Mouse (Mus musculus) midbrain, embryonic 11.5 days (tissue): ENCODE results near the gene Zmiz1. TPM values are rescaled to one million over a fixed set of nuclear protein-coding genes. Genes with fewer than 3 reads are reported as not detected.
A peak's percentile ranks its signal among the peaks of the same experiment; 100 is the strongest.

Source experiments
- ATAC-seq: fragments of 200-750 bp; cut with Nextera tagmentation; 2 replicates; pipeline ENCODE4 v1.8.0; 2017; ENCODE audit warnings: moderate TSS enrichment, moderate library complexity; ENCODE audit not compliant: low FRiP score
- DNase-seq: peaks from one replicate; pipeline ENCODE4 v3.0.0; 2015; ENCODE audit warnings: low spot score; ENCODE audit errors: missing footprints
- H3K27ac ChIP-seq: fragments of 300-500 bp; sonication (generic); 2 replicates; pipeline ENCODE4 v1.5.1; 2014; ENCODE audit warnings: low read depth, low read length
- H3K27me3 ChIP-seq: fragments of 300-500 bp; sonication (generic); 2 replicates; pipeline ENCODE4 v1.6.1; 2014; ENCODE audit warnings: mild to moderate bottlenecking, low read length, moderate library complexity, mixed read lengths; ENCODE audit not compliant: control insufficient read depth, insufficient read depth
- H3K36me3 ChIP-seq: fragments of 300-500 bp; sonication (generic); 2 replicates; pipeline ENCODE4 v1.6.1; 2014; ENCODE audit warnings: mild to moderate bottlenecking, low read length, moderate library complexity, mixed read lengths; ENCODE audit not compliant: control insufficient read depth, insufficient read depth
- H3K4me1 ChIP-seq: fragments of 300-500 bp; sonication (generic); 2 replicates; pipeline ENCODE4 v1.6.1; 2014; ENCODE audit warnings: low read length; ENCODE audit not compliant: control insufficient read depth, insufficient read depth
- H3K4me2 ChIP-seq: fragments of 300-500 bp; sonication (generic); 2 replicates; pipeline ENCODE4 v1.6.1; 2014; ENCODE audit warnings: mild to moderate bottlenecking, moderate library complexity
- H3K4me3 ChIP-seq: fragments of 300-500 bp; sonication (generic); 2 replicates; pipeline ENCODE4 v1.5.1; 2014; ENCODE audit warnings: low read depth, low read length
- H3K9ac ChIP-seq: fragments of 300-500 bp; sonication (generic); 2 replicates; pipeline ENCODE4 v1.6.1; 2014; ENCODE audit warnings: low read length
- H3K9me3 ChIP-seq: fragments of 300-500 bp; sonication (generic); 2 replicates; pipeline ENCODE4 v1.6.1; 2016; ENCODE audit warnings: low read length; ENCODE audit not compliant: control insufficient read depth
- WGBS: fragments of 180-500 bp; shearing (Covaris S2); extraction: QIAGEN DNeasy Blood & Tissue Kit; methylation state at CpG from one replicate; pipeline ENCODE4 v1.1.7; 2014; 5-methylcytosine and 5-hydroxymethylcytosine counted together
- polyA plus RNA-seq: library from polyadenylated mRNA; unstranded; fragments of >200 nt; fragmentation: Nextera tagmentation; extraction: Ambion mirVana; gene quantifications from 2 replicates; pipeline ENCODE4 v1.2.1, GENCODE M21; 2014

Gene Zmiz1
- polyA plus RNA-seq, 1 experiment from 2014 or later: 51.5 TPM

DNA sequence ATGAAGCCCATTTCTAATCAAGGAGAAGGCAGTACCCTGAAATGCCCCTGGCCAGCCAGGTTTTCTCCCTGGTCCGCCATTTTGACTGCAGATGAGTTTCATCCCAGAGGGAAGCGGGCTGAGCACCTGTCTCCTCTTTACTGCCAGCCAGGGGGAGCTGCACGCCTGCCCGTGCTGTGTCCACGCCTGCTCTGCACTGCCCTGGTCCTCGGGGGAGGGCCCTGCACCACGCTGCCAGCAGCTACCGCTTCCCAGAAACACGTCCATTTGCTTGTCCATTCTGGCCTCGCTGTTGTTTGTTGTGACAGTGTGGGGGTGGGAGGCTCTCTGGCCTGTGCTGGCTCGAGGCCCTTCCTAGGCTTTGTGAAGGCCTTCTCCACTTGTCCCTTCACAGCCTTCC, 201.7 kb downstream of the Zmiz1 start:
- ATAC-seq (no peak), DNase-seq (no peak)
- WGBS: 71% methylated on average over 11 of the region's 11 CpGs
- H3K9ac ChIP-seq: no peak overlapping the region
- no peaks in the 10 kb centered on the region for H3K4me1 ChIP-seq
- H3K4me3 ChIP-seq: no peak overlapping the region
- H3K36me3 ChIP-seq: peaks cover 58% of the 10 kb centered on the region
- no peaks in the 10 kb centered on the region for H3K27me3 ChIP-seq
- H3K4me2 ChIP-seq: no peak overlapping the region
- no peak overlapping the region for H3K27ac ChIP-seq
- no peaks in the 10 kb centered on the region for H3K9me3 ChIP-seq

DNA sequence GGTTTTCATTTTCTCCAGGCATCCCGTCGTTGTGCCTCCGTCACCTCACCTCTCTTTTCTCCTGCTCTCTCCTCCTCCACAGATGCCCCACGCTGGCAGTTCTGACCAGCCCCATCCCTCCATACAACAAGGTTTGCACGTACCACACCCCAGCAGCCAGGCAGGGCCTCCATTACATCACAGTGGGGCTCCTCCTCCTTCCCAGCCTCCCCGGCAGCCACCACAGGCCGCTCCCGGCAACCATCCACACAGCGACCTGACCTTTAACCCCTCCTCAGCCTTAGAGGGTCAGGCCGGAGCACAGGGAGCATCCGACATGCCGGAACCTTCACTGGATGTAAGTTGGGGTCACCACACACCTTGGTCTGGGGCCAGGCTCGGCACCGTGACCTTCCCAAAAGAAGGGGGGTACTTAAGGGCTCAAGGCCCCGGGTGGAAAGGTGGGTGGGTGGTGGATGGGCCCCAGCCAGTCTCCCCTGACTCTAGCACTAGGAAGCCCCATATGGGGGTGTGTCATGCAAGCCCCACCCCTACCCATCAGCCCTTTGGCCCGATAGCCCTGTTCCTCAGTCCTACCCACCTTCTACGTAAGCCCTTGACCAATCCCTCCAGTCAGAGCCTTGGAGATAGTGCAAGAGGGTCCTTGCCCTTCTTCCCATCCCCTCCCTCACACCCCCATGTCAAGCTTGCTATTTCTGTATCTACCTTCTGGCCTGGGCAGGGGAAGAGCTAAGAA, 202.4 kb downstream of the Zmiz1 start:
- no peak for ATAC-seq
- Histone ChIP-seq H3K9me3 (no peaks in the 10 kb centered on the region), H3K4me1 (no peaks in the 10 kb centered on the region), H3K4me3 (no peak overlapping the region), H3K27me3 (no peaks in the 10 kb centered on the region), H3K4me2 (no peak overlapping the region), H3K27ac (no peak overlapping the region), H3K36me3 (peaks cover 55% of the 10 kb centered on the region), H3K9ac (no peak overlapping the region)
- no peak for DNase-seq
- WGBS: 74% methylated on average over 17 of the region's 17 CpGs

DNA sequence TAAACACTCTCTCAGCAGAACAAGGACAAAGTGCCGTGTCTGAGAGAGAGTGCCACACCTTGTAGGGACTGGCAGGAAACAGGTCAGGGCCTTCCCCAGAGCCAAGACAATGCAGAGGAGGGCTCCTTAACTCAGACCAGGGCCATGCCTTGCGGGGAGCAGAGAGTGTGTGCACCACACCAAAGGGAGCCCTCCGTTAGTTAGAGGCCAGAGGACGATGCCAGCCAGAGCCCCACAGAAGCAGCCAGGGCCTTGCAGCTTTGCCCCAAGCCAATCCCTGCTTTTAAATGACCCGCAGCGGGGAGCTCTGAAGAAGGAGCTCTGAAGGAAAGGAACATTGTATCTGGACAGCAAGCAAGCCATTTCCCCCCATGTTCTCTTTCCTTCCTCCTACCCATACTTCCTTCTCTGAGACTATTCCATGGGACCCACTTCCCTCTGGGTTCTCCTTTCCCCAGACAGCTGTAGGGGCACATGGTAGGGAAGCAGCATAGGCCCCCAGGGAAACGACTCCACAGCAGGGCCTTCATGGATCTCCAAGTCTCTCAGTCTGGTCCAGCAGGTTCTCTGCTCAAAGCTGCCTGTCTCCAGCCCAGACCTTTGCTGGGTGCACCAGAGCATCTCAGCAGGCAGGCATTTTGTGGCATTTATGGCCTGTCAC, 204.8 kb downstream of the Zmiz1 start:
- Histone ChIP-seq H3K4me3 (no peak overlapping the region), H3K4me2 (no peak overlapping the region), H3K27ac (no peak overlapping the region), H3K4me1 (no peaks in the 10 kb centered on the region), H3K27me3 (no peaks in the 10 kb centered on the region), H3K9ac (no peak overlapping the region), H3K9me3 (no peaks in the 10 kb centered on the region), H3K36me3 (peaks cover 37% of the 10 kb centered on the region)
- DNase-seq: no peak
- no peak for ATAC-seq
- 83% methylated on average over 7 of the region's 7 CpGs for WGBS

DNA sequence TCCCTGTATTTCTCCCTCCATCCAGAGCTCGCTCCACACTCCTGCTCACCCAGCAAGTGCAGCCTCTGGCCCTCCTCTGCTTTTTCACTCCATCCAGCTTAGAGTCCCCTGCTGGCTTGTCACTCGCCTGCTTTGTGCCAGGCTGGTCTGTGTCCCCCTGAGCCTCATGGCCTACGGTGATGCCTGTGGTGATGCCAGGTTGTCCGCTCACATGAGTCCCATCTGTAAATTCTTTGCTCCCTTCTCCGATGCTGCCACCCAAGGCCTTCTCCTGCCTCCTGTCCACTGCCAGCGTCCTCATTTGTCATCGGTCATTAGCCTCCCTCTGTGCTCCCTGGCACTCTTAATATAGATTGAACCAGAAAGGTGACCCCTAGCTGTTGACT, 205.3 kb downstream of the Zmiz1 start:
- no peaks in the 10 kb centered on the region for H3K27me3 ChIP-seq
- no peak overlapping the region for H3K4me3 ChIP-seq
- no peak overlapping the region for H3K9ac ChIP-seq
- ATAC-seq: no peak
- DNase-seq: no peak
- H3K9me3 ChIP-seq: no peaks in the 10 kb centered on the region
- no peak overlapping the region for H3K27ac ChIP-seq
- H3K4me1 ChIP-seq: no peaks in the 10 kb centered on the region
- H3K4me2 ChIP-seq: no peak overlapping the region
- WGBS: 77% methylated on average over 7 of the region's 7 CpGs
- peaks cover 35% of the 10 kb centered on the region for H3K36me3 ChIP-seq

DNA sequence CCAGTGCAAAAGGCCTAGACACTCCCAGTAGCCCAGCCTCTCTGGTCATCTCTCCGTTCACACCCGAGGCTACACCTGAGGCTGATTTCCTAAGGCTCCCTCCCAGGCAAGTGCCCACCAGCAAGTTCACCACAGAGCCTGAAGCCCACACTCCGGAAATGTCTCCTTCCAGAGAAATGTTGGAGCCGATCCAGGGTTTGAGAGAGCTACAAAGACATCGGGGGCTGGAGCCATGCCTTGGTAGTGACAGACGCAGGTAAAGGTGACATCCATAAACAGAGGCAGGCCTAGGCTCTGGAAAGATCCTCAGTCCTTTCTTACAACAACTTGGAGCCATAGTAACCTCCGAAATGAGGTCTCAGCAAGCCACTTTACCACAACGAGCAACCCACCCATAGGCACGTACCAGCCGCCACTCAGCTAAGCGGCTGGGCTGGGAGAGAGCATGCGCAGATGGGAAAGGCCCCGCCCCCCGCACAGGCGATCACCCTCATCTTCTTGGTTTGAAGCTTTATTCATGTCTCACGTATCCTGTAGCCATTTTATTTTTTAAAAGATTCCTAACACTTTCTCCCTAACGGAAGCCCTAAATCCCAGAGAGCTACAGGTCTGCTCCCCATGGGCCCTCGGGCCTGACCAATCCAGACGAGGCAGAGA, 206.5 kb downstream of the Zmiz1 start:
- no peaks in the 10 kb centered on the region for H3K4me1 ChIP-seq
- no peak overlapping the region for H3K27ac ChIP-seq
- H3K36me3 ChIP-seq: peaks cover 24% of the 10 kb centered on the region
- H3K9ac ChIP-seq: no peak overlapping the region
- ATAC-seq: peak; percentile 26; the same call in 1 of the 2 replicates
- no peaks in the 10 kb centered on the region for H3K9me3 ChIP-seq
- no peaks in the 10 kb centered on the region for H3K27me3 ChIP-seq
- no peak overlapping the region for H3K4me2 ChIP-seq
- H3K4me3 ChIP-seq: no peak overlapping the region
- DNase-seq: no peak
- WGBS: 72% methylated on average over 19 of the region's 19 CpGs

DNA sequence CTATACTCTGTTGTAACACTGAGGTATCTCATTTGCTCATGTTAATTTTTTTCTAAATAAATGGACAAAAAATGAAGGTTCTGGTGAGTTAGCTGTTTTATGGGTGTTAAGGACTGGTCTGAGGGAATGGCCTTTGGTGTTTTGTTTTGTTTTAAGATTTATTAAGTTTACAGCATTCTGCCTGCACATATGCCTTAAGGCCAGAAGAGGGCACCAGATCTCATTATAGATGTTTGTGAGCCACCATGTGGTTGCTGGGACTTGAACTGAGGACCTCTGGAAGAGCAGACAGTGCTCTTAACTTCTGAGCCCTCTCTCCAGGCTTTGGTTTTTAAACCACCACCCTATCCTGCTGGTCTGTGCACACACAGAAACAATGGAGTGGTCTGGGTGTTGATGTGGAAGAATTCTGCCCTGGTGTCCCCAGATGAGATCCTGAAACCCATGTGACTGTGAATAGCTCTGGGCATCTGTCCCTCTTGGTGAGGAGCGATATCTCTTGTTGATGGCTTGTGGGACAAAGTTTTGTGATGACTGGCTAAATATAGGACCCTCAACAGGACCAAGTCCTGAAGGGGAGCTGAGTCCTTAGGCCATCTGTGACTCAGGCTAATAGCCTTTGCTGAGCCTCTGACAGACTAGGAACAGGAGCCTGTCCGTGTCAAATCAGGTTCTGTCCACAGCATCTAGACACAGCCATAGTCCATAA, 207.8 kb downstream of the Zmiz1 start:
- no peaks in the 10 kb centered on the region for H3K4me1 ChIP-seq
- 92% methylated on average over 2 of the region's 2 CpGs for WGBS
- H3K4me2 ChIP-seq: no peak overlapping the region
- H3K27me3 ChIP-seq: no peaks in the 10 kb centered on the region
- H3K9me3 ChIP-seq: no peaks in the 10 kb centered on the region
- no peak for ATAC-seq
- no peak overlapping the region for H3K4me3 ChIP-seq
- DNase-seq: no peak
- no peak overlapping the region for H3K9ac ChIP-seq
- H3K36me3 ChIP-seq: peaks cover 22% of the 10 kb centered on the region
- H3K27ac ChIP-seq: no peak overlapping the region

DNA sequence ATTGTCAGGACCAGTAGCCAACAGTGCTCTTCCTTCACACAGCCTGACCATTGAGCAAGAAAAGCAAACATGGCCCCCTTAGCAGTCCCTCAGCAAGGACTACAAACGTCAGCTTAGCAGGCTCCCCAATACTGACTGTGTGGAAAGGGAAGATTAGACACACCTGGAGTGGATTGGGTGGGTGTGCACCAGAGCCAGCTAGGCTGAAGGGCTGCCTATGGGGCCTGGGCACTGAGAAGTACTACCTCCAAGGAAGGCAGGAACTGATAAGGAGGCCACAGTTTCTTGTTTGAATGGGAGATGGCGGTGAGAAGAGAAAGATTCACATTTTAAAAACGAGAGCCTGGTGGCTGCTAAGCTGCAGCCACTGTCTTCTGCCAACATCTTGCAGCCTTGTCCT, 208.6 kb downstream of the Zmiz1 start:
- DNase-seq: no peak
- H3K4me1 ChIP-seq: no peaks in the 10 kb centered on the region
- no peaks in the 10 kb centered on the region for H3K9me3 ChIP-seq
- peaks cover 16% of the 10 kb centered on the region for H3K36me3 ChIP-seq
- H3K9ac ChIP-seq: no peak overlapping the region
- no peak for ATAC-seq
- H3K27ac ChIP-seq: no peak overlapping the region
- no peak overlapping the region for H3K4me3 ChIP-seq
- no peak overlapping the region for H3K4me2 ChIP-seq
- 72% methylated on average over 3 of the region's 3 CpGs for WGBS
- no peaks in the 10 kb centered on the region for H3K27me3 ChIP-seq

DNA sequence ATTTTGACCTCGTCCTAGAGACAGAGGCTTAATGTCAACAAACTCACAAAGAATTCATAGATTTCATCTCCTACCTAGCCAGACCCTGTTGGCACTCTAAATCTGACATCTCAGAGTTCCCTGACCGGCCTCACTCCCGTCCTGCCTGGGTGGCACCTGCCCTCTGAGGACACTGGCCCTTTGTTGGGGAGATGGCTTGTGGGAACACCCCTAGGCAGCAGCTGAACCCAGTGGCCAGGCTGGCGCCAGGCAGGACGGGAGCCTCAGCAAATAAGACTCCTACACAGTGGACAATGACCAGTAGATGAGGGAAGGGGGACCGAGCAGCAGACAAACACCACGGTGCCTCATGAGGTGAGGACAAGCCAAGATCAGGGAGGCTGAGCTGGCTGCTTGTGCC, 220.6 kb downstream of the Zmiz1 start:
- ATAC-seq: no peak
- Histone ChIP-seq H3K27me3 (no peaks in the 10 kb centered on the region), H3K27ac (no peak overlapping the region), H3K9ac (no peak overlapping the region), H3K36me3 (no peaks in the 10 kb centered on the region), H3K4me1 (no peaks in the 10 kb centered on the region), H3K4me2 (no peak overlapping the region), H3K9me3 (no peaks in the 10 kb centered on the region), H3K4me3 (no peak overlapping the region)
- WGBS: 76% methylated on average over 7 of the region's 7 CpGs
- DNase-seq: peak; percentile 54

DNA sequence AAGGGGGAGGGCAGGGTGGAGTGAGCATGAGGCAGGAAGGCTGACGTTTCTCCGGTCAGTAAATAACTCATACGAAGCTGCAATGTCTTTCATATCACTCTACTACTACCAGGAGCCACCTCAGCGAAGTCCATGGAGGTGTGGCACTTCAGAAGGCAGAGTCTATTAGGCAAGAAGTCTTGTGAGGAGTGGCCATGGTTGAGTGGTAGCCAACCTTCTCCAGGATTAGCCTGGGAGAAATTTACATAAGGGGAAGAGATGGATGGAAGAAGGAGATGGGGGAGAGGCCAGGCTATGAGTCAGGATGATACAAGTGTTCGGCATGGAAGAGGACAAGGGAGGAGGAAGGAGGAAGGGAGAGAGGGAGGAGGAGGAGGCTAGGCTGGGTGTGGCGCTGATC, 223.0 kb downstream of the Zmiz1 start:
- Histone ChIP-seq H3K27ac (no peak overlapping the region), H3K4me3 (no peak overlapping the region), H3K36me3 (no peaks in the 10 kb centered on the region), H3K27me3 (no peaks in the 10 kb centered on the region), H3K4me2 (no peak overlapping the region), H3K9ac (no peak overlapping the region), H3K9me3 (no peaks in the 10 kb centered on the region), H3K4me1 (no peaks in the 10 kb centered on the region)
- DNase-seq (no peak), ATAC-seq (no peak)
- 84% methylated on average over 6 of the region's 6 CpGs for WGBS
